Mouse (Mus musculus) midbrain, embryonic 13.5 days (tissue): Measurements from ENCODE around the gene Tk1. TPM values are rescaled to one million over a fixed set of nuclear protein-coding genes. Genes with fewer than 3 reads are reported as not detected.
"Not testable (repeated sequence)": the region's sequence is repeated elsewhere in the genome, so short reads cannot be mapped to it uniquely, and the experiment has no call there.

Experiments used
- ATAC-seq: fragments of 200-750 bp; cut with Nextera tagmentation; 2 replicates; pipeline ENCODE4 v1.8.0; 2017; ENCODE audit warnings: mild to moderate bottlenecking, moderate TSS enrichment, moderate library complexity
- H3K27ac ChIP-seq: fragments of 300-500 bp; sonication (generic); 2 replicates; pipeline ENCODE4 v1.5.1; 2015; ENCODE audit warnings: inconsistent platforms, mild to moderate bottlenecking, moderate library complexity
- H3K27me3 ChIP-seq: fragments of 300-500 bp; sonication (generic); 2 replicates; pipeline ENCODE4 v1.6.1; 2015; ENCODE audit warnings: mild to moderate bottlenecking, inconsistent platforms
- H3K36me3 ChIP-seq: fragments of 300-500 bp; sonication (generic); 2 replicates; pipeline ENCODE4 v1.6.1; 2015; ENCODE audit warnings: mild to moderate bottlenecking, inconsistent platforms
- H3K4me1 ChIP-seq: fragments of 300-500 bp; sonication (generic); replicated peaks from 2 replicates; pipeline ENCODE4 v1.6.1; 2015; ENCODE audit warnings: inconsistent platforms
- H3K4me2 ChIP-seq: fragments of 300-500 bp; sonication (generic); replicated peaks from 2 replicates; pipeline ENCODE4 v1.6.1; 2015; ENCODE audit warnings: moderate library complexity, mild to moderate bottlenecking, inconsistent platforms
- H3K4me3 ChIP-seq: fragments of 300-500 bp; sonication (generic); replicated peaks from 2 replicates; pipeline ENCODE4 v1.5.1; 2015; ENCODE audit warnings: mild to moderate bottlenecking, inconsistent platforms
- H3K9ac ChIP-seq: fragments of 300-500 bp; sonication (generic); replicated peaks from 2 replicates; pipeline ENCODE4 v1.6.1; 2015; ENCODE audit warnings: mild to moderate bottlenecking, inconsistent platforms
- H3K9me3 ChIP-seq: fragments of 300-500 bp; sonication (generic); 2 replicates; pipeline ENCODE4 v1.6.1; 2016; ENCODE audit warnings: mild to moderate bottlenecking, inconsistent platforms
- WGBS: fragments of 180-500 bp; shearing (Covaris S2); methylation state at CpG from one replicate; pipeline ENCODE4 v1.1.7; 2015; 5-methylcytosine and 5-hydroxymethylcytosine counted together
- polyA plus RNA-seq: library from polyadenylated mRNA; unstranded; fragments of >200 nt; fragmentation: Nextera tagmentation; extraction: Ambion mirVana; gene quantifications from 2 replicates; pipeline ENCODE4 v1.2.1, GENCODE M21; 2015

Gene Tk1
- polyA plus RNA-seq, 1 experiment from 2014 or later: 36.2 TPM

DNA sequence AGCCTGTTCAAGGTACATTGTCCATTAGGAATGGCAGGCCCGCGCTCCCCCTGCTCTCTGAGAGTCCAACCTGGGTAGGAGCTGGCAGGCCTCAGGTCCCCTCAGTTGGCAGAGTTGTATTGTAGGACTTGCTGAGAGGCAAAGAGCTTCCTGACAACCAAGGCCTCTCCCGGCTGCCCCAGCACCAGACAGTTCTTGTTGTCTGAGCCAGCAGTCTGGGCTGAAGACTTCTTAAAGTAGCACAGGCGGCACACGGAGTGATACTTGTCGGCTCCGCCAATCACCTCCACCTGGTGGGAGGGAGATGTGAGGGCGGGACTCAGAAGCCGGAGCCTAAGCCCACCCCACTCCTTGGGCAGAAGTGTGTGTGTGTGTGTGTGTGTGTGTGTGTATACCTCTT is 10.0 kb downstream of the Tk1 start:
- peaks cover 35% of the 10 kb centered on the region for H3K36me3 ChIP-seq
- H3K27me3 ChIP-seq, H3K9me3 ChIP-seq, H3K27ac ChIP-seq, ATAC-seq, H3K9ac ChIP-seq, H3K4me3 ChIP-seq, H3K4me2 ChIP-seq, H3K4me1 ChIP-seq: not testable (repeated sequence)
- 85% methylated on average over 9 of the region's 9 CpGs for WGBS

DNA sequence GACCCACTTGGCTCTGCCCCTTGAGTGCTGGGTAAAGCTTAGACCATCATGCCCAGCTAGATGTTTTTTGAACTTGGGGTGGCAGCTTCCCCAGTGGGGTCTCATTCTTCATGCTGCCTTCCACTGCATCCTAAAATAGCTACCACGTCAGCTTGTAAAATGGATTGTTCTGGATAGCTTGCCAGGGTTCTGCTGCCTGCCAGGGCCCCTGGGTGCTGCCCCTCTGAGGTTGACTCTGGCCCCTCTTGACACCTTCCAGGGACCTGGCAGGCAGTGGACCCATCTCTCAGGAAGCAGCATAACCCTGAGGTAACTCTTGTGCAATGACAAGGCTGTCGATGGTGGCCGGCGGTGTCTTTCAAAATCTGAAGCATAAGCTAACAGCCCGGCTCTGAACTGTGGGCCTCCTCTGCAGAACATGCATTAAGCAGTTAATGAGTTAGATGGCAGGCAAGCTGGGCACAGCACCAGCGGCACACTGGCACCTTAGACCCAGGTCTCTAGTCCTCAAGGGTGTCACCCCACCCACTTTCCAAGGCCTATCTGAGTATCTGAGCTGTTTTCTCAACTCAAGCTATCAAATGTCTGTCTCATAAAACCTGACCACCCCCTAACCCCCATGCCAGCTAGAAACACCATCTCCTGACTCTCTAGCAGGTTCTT is 11.1 kb downstream of the Tk1 start:
- Histone ChIP-seq H3K4me3 (no peak overlapping the region), H3K9me3 (no peaks in the 10 kb centered on the region), H3K27me3 (peaks cover 7% of the 10 kb centered on the region), H3K9ac (no peak overlapping the region), H3K27ac (no peak overlapping the region), H3K4me2 (no peak overlapping the region), H3K4me1 (peaks cover 19% of the 10 kb centered on the region), H3K36me3 (peaks cover 35% of the 10 kb centered on the region)
- WGBS: 92% methylated on average over 6 of the region's 6 CpGs
- ATAC-seq: no peak

DNA sequence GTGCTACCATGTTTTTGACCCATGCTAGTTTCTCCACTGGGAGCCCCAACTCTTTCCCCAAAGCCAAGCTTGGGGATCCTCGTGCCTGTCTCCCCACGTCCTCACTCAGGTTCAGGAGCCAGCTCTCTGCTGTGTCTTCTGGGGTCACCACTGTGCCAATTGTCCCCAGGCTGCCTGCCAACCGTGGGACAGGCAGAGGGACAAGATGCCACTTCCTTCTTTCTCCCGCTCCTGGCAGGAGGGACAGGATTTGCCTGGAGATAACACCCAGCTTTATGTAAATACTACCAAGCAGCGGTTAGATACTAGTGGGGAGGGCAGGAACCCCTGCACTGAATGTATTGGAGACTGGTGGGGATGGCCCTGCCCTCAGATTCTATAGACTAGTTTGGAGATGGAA is 12.0 kb downstream of the Tk1 start:
- Histone ChIP-seq H3K4me2 (no peak overlapping the region), H3K36me3 (peaks cover 33% of the 10 kb centered on the region), H3K27me3 (peaks cover 17% of the 10 kb centered on the region), H3K4me1 (peaks cover 24% of the 10 kb centered on the region), H3K27ac (no peak overlapping the region), H3K4me3 (no peak overlapping the region), H3K9ac (no peak overlapping the region), H3K9me3 (no peaks in the 10 kb centered on the region)
- WGBS: 83% methylated on average over 5 of the region's 5 CpGs
- no peak for ATAC-seq

DNA sequence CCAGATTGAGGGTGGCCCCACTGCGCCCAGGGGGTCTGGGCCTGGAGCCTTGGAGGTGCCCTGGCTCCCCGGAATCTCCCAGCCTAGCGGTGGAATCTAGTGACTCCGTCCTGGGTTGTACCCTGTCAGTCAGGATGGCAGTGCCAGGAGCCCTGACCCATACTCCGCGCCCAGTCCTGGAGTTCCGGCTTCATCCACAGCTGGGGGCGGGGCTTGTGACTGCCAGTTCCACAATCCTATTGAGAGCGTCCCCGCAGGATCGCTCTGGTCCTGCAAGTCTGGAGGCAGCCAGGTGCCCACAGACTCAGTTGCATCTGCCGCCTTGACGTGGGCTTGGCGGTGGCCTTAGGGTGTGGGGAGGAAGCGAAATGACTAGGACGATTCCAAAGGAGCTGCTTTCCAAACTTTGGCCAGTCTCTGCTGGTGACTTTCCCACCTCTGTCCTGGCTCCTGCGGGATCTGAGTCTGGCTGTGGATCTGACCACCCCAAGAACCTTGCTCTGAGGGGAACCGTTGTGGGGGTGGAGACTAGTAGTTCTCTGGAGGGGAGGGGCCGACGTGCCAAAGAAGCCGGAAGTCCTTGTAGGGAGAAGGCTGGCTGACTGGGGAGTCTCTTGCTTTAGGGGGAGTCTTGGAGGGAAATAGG is 15.4 kb downstream of the Tk1 start:
- ATAC-seq: peak; percentile 84
- WGBS: under 1% methylated on average over 21 of the region's 21 CpGs
- peak overlapping the region; percentile 65 for H3K9ac ChIP-seq
- peaks cover 24% of the 10 kb centered on the region for H3K4me1 ChIP-seq
- H3K27ac ChIP-seq: no peak overlapping the region; the same call in 1 of the 2 replicates
- H3K4me2 ChIP-seq: peak overlapping the region; percentile 93
- peaks cover 23% of the 10 kb centered on the region for H3K27me3 ChIP-seq
- peak overlapping the region; percentile 61 for H3K4me3 ChIP-seq
- H3K9me3 ChIP-seq: no peaks in the 10 kb centered on the region
- H3K36me3 ChIP-seq: peaks cover 14% of the 10 kb centered on the region

DNA sequence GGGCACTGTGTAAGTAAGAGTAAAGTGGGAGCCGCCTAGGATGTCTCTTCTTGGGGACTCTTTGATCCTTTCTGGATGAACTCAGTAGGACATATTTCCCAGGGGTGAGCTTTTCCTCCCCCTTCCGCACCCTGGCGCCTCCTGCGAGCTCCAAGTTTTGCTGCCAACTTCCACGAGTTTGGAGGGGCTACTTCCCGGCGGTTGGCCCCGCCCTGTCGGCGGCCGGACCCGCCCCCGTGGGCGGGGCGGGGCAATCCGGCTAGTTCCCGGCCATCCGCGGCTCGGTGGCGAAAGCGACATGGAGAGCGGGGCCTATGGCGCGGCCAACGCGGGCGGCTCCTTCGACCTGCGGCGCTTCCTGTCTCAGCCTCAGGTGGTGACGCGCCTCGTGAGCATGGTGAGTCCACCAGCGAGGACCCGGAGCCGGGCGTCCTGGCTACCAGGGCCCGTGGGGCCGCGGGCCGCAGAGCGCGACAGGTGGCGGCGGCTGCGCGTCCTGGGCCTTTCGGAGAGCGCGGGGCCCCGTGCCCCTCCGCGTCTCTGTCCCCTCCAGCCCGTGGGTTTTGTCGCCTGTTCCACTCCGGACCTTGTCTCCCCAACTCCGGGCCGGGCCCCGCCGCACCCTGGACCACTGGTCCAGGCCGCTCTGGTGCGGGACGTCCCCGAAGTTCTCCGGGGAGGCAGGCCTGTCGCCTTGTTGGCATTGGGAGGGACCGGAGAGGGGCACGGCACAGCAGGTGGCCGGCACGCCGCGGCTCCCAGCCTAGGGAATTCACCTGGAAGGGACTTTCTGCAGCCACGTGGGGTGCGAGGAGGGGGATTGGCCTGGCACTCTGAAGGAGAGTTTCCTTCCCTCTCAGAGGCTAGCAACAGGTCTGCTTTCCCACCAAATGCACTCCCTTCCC is 16.2 kb downstream of the Tk1 start, which contains the start of the genes Gm20708 and Syngr2:
Gm20708 (plus strand) TSS at position 262 of the 905 bp plus-strand sequence.
Syngr2 (plus strand) TSS at position 262 of the 905 bp plus-strand sequence.
- H3K9me3 ChIP-seq: no peaks in the 10 kb centered on the region
- no peak within 1 kb of the TSS; the same call in 1 of the 2 replicates for H3K27ac ChIP-seq
- peaks cover 14% of the 10 kb centered on the region for H3K36me3 ChIP-seq
- H3K4me1 ChIP-seq: peaks cover 24% of the 10 kb centered on the region
- WGBS: under 1% methylated on average over 75 of the region's 75 CpGs
- peak; percentile 77 for ATAC-seq
- H3K4me2 ChIP-seq: peak within 1 kb of the TSS; percentile 93
- H3K9ac ChIP-seq: peak within 1 kb of the TSS; percentile 65
- peak within 1 kb of the TSS; percentile 61 for H3K4me3 ChIP-seq
- peaks cover 23% of the 10 kb centered on the region for H3K27me3 ChIP-seq

DNA sequence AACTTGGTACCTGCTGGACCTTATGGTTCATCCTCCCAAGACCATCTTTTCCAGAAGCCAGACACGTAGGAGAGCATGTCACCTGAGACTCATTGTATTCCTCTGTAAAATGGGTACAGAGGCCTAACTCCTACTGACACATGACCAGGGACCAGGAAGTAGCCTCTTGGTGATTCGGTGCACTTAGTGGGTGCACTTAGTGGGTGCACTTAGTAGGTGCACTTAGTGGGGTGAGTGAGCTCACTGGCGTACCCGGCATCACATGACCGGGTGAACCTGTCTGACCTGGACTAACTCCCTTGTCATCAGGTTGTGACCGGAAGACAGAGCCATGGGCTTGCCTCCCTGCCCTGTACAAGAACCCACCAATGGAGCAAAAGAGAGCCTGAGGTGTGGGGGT is 19.1 kb downstream of the Tk1 start:
- Histone ChIP-seq H3K9me3 (no peaks in the 10 kb centered on the region), H3K27me3 (peaks cover 23% of the 10 kb centered on the region), H3K4me2 (no peak overlapping the region), H3K36me3 (no peaks in the 10 kb centered on the region), H3K4me3 (no peak overlapping the region), H3K4me1 (peaks cover 24% of the 10 kb centered on the region), H3K27ac (no peak overlapping the region), H3K9ac (no peak overlapping the region)
- WGBS: 97% methylated on average over 6 of the region's 6 CpGs
- ATAC-seq: no peak

DNA sequence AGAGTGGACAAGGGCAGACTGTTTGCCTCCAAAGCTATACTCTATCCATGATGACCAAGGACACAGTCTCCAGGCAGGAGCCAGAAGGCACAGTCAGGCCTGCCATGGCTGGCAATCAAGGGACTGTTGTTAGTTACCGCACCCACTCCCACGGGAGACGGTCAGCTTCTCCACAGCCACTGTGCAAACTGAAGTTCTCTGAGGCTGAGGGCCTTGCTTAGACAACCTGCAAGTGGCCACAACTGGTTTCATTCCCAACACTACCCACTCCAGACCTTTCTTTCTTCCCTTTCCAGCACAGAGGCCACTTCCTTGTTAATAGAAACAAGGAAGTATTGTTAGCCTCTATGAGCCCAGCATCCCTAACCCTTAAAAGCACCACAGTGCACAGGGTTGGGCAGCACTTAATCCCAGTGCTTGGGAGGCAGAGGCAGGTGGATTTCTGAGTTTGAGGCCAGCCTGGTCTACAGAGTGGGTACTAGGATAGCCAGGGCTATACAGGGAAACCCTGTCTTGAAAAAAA is 22.7 kb downstream of the Tk1 start:
- Histone ChIP-seq H3K4me1 (no peaks in the 10 kb centered on the region), H3K27me3 (no peaks in the 10 kb centered on the region), H3K27ac (no peak overlapping the region), H3K4me3 (no peak overlapping the region), H3K9ac (no peak overlapping the region), H3K9me3 (no peaks in the 10 kb centered on the region), H3K4me2 (no peak overlapping the region), H3K36me3 (no peaks in the 10 kb centered on the region)
- WGBS: 92% methylated on average over 3 of the region's 3 CpGs
- no peak for ATAC-seq

DNA sequence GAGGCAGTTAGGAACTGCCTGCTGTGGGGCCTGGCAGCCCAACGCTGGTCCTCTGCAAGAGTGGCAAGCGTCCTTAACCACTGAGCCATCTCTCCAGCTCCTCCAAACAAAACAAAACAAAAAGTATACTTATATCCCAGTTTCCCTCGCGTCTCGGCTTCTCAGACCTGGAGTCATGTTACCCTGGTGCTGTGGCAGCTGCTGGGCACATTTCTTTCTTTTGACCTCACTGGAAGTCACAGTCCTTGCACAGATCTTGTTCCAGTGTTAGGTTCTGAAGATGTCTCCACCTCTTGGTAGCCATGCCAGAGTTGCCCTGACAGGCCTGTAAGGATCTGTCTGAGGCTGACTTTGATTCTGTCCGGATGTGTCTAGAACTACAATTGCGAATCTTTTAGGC is 24.2 kb downstream of the Tk1 start:
- H3K9ac ChIP-seq: no peak overlapping the region

DNA sequence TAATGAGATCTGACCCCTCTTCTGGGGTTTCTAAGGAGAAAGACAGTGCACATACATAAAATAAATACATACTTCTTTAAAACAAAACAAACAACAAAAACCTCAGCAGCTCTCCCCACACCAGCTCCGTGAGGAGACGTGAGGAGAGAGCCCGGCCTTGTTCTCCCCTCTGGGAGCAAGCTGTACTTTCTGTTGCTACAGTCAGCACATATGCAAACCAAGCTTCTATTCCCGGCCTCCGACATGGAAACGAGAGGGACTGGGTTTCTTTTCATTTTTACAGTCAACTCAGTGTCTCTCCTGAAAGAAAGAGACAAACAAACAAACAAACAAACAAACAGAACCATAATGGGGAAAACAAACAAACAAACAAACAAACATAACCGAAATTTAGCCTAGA is 25.9 kb downstream of the Tk1 start:
- H3K4me3 ChIP-seq: no peak overlapping the region
- H3K9ac ChIP-seq: no peak overlapping the region
- H3K36me3 ChIP-seq: no peaks in the 10 kb centered on the region
- no peak overlapping the region for H3K4me2 ChIP-seq
- no peak for ATAC-seq
- H3K27me3 ChIP-seq: no peaks in the 10 kb centered on the region
- WGBS: 86% methylated on average over 7 of the region's 7 CpGs
- H3K27ac ChIP-seq: no peak overlapping the region
- no peaks in the 10 kb centered on the region for H3K9me3 ChIP-seq
- no peaks in the 10 kb centered on the region for H3K4me1 ChIP-seq

More for the DNA sequence above, 24.2 kb downstream of the Tk1 start:
- Histone ChIP-seq H3K4me1 (no peaks in the 10 kb centered on the region), H3K4me2 (no peak overlapping the region), H3K9me3 (no peaks in the 10 kb centered on the region), H3K27ac (no peak overlapping the region), H3K27me3 (no peaks in the 10 kb centered on the region), H3K4me3 (no peak overlapping the region), H3K36me3 (no peaks in the 10 kb centered on the region)
- WGBS: 80% methylated on average over 7 of the region's 7 CpGs
- no peak for ATAC-seq

DNA sequence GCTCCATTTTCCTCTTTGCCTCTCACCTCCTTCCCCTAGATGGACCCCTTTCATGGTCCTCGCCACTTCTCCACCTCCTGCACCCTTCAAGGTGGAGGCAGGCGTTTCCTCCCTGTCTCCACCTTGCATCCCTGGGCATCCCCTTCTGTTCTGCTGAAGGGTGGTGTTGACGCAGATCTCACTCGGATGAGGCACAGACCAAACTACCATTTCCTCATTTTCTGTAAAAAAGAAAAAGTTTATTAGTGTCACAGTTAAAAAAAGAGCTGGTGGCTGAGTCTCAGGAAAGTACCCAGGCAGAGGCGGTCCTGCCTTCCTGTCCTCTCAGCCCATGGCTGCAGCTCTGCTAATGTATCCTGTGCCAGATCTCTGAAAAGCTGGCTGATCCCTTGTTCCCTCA is 26.7 kb downstream of the Tk1 start:
- H3K4me1 ChIP-seq: no peaks in the 10 kb centered on the region
- no peak overlapping the region for H3K27ac ChIP-seq
- H3K36me3 ChIP-seq: no peaks in the 10 kb centered on the region
- H3K27me3 ChIP-seq: no peaks in the 10 kb centered on the region
- ATAC-seq: no peak
- no peak overlapping the region for H3K4me2 ChIP-seq
- H3K9ac ChIP-seq: no peak overlapping the region
- H3K4me3 ChIP-seq: no peak overlapping the region
- WGBS: 75% methylated on average over 5 of the region's 5 CpGs
- H3K9me3 ChIP-seq: no peaks in the 10 kb centered on the region

DNA sequence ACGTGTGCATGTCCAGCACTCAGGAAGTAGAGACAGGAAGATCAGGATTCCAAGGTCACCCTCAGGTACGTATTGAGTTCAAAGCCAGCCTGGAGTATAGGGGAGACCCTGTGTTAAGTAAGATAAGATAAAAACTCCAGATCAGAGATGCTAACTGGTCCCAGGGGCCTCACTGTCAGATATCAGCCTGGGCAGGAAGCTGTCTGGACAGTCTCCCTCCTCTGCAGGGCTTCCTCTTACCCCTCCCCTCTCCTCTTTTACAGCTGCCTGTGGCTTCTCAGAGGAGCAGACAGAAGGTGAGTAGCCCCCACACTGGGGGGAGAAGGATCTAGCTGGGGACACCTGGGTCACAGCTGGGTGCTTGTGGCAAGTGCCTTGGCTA is 27.7 kb downstream of the Tk1 start:
- no peak overlapping the region for H3K27ac ChIP-seq
- no peak overlapping the region for H3K4me3 ChIP-seq
- peaks cover 4% of the 10 kb centered on the region; the same call in 1 of the 2 replicates for H3K27me3 ChIP-seq
- H3K36me3 ChIP-seq: no peaks in the 10 kb centered on the region
- H3K9ac ChIP-seq: no peak overlapping the region
- H3K4me1 ChIP-seq: no peaks in the 10 kb centered on the region
- ATAC-seq: no peak
- no peaks in the 10 kb centered on the region for H3K9me3 ChIP-seq
- no peak overlapping the region for H3K4me2 ChIP-seq
- WGBS: 66% methylated on average over 2 of the region's 2 CpGs
